Mouse (Mus musculus) lung, adult 2 months (tissue): ENCODE measurements at regions not wholly inside any gene's neighbourhood (a gene's known extent, or its start where the extent isn't known, plus 50 kb on each side); places are given as distances from the start of the nearest gene placed in this dataset.

Experiments used
- CTCF ChIP-seq: fragments of 200-500 bp; IDR thresholded peaks from 2 replicates; pipeline ENCODE4 v1.5.1; 2011; ENCODE audit warnings: mild to moderate bottlenecking, low read length, control low read depth; ENCODE audit not compliant: insufficient read depth
- POLR2A ChIP-seq: fragments of 200-500 bp; IDR thresholded peaks from 2 replicates; pipeline ENCODE4 v1.6.1; 2011; ENCODE audit warnings: low read depth, mild to moderate bottlenecking, control low read depth, low read length, borderline replicate concordance; ENCODE audit errors: extremely low read depth

- TF ChIP-seq CTCF = no peak
- TF ChIP-seq POLR2A = no peak
Measured at GRCm38 (mm10) chr8:12000459-12000789, 160.2 kb downstream of the Tex29 start.
